Mouse (Mus musculus) lung, postnatal 14 days (tissue): ENCODE data around the gene Kif1b.

Experiments
- DNase-seq: peaks from one replicate; pipeline ENCODE4 v3.0.0; 2021

Kif1b gene

GRCm38 (mm10) chr4:149131021-149131752, 176.3 kb downstream of the Kif1b start:
- no peak for DNase-seq

GRCm38 (mm10) chr4:149128467-149128866, 179.0 kb downstream of the Kif1b start:
- no peak for DNase-seq

GRCm38 (mm10) chr4:149126663-149127062, 180.8 kb downstream of the Kif1b start, which contains the start of gene Cort:
Cort (minus strand) TSS chr4:149126763.
- DNase-seq = no peak
